Mouse (Mus musculus): Measurements from ENCODE around the gene Phlpp1. TPM values are rescaled to one million over a fixed set of nuclear protein-coding genes. Genes with fewer than 3 reads are reported as not detected.
A peak's percentile ranks its signal among the peaks of the same experiment; 100 is the strongest.

Phlpp1 gene
- polyA plus RNA-seq, 1 experiment from 2014 or later, result 5.5 TPM

GRCm38 (mm10) chr1:106188756-106189155 is 17.2 kb downstream of the Phlpp1 start:
- no peaks in the 10 kb centered on the region for H3K9me3 ChIP-seq
- H3K36me3 ChIP-seq (replicated peaks), result no peaks in the 10 kb centered on the region
- no peaks in the 10 kb centered on the region for H3K27me3 ChIP-seq (ENCODE audit: poor library complexity, severe bottlenecking)
- H3K27ac ChIP-seq, result no peak overlapping the region
- no peak for DNase-seq (ENCODE audit: extremely low spot score, low spot score)
- 95% methylated on average over 3 of the region's 3 CpGs for WGBS
- H3K4me3 ChIP-seq, result no peak overlapping the region
- peaks cover 46% of the 10 kb centered on the region for H3K4me1 ChIP-seq

- peaks cover 51% of the 10 kb centered on the region for H3K4me1 ChIP-seq
- H3K36me3 ChIP-seq (replicated peaks), result no peaks in the 10 kb centered on the region
- H3K4me3 ChIP-seq, result no peak overlapping the region
- H3K9me3 ChIP-seq, result no peaks in the 10 kb centered on the region
- H3K27me3 ChIP-seq (ENCODE audit: poor library complexity, severe bottlenecking), result no peaks in the 10 kb centered on the region
- WGBS, result 89% methylated on average over 5 of the region's 5 CpGs
- no peak for DNase-seq (ENCODE audit: extremely low spot score, low spot score)
- H3K27ac ChIP-seq, result no peak overlapping the region
Measured at GRCm38 (mm10) chr1:106189311-106189710, 17.8 kb downstream of the Phlpp1 start.

- Histone ChIP-seq H3K27ac (no peak overlapping the region), H3K27me3 (ENCODE audit: poor library complexity, severe bottlenecking) (no peaks in the 10 kb centered on the region), H3K4me3 (no peak overlapping the region), H3K4me1 (peaks cover 43% of the 10 kb centered on the region), H3K9me3 (no peaks in the 10 kb centered on the region), H3K36me3 (replicated peaks) (no peaks in the 10 kb centered on the region)
- 77% methylated on average over 3 of the region's 3 CpGs for WGBS
- no peak for DNase-seq (ENCODE audit: extremely low spot score, low spot score)
Measured at GRCm38 (mm10) chr1:106190695-106191094, 19.1 kb downstream of the Phlpp1 start.

GRCm38 (mm10) chr1:106191885-106192284 is 20.3 kb downstream of the Phlpp1 start:
- no peaks in the 10 kb centered on the region for H3K27me3 ChIP-seq (ENCODE audit: poor library complexity, severe bottlenecking)
- H3K27ac ChIP-seq, result no peak overlapping the region
- H3K9me3 ChIP-seq, result no peaks in the 10 kb centered on the region
- DNase-seq (ENCODE audit: extremely low spot score, low spot score), result no peak
- H3K36me3 ChIP-seq (replicated peaks), result no peaks in the 10 kb centered on the region
- 51% methylated on average over 8 of the region's 8 CpGs for WGBS
- H3K4me3 ChIP-seq, result no peak overlapping the region
- peaks cover 42% of the 10 kb centered on the region for H3K4me1 ChIP-seq

- Histone ChIP-seq H3K4me1 (peaks cover 53% of the 10 kb centered on the region), H3K9me3 (no peaks in the 10 kb centered on the region), H3K27ac (peak overlapping the region; percentile 30; the same call in 1 of the 2 replicates), H3K4me3 (no peak overlapping the region), H3K27me3 (ENCODE audit: poor library complexity, severe bottlenecking) (no peaks in the 10 kb centered on the region), H3K36me3 (replicated peaks) (no peaks in the 10 kb centered on the region)
- 81% methylated on average over 8 of the region's 8 CpGs for WGBS
- no peak for DNase-seq (ENCODE audit: extremely low spot score, low spot score)
Measured at GRCm38 (mm10) chr1:106192864-106193470, 21.4 kb downstream of the Phlpp1 start.

DNA sequence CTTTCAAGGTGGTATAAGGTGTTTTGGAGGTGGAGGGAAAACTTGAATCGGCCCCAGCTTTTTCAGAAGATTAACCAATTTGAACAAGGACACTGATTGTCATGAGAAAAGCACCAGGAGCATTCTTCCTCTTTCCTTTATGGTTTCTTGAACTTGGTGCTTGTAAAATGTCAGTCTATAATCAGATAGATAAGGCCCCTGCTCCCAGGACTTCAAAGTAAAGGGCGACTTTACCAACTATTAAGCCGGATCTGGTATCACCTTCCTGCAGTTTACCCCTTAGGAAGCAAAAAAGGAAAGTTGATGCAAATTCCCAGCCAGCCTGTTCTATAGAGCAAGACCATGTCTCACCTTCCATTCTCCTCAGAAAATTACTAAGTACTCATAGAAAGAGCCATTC is 21.9 kb downstream of the Phlpp1 start:
- Histone ChIP-seq H3K27me3 (ENCODE audit: poor library complexity, severe bottlenecking) (no peaks in the 10 kb centered on the region), H3K4me1 (peaks cover 58% of the 10 kb centered on the region), H3K27ac (no peak overlapping the region), H3K4me3 (no peak overlapping the region), H3K36me3 (replicated peaks) (no peaks in the 10 kb centered on the region), H3K9me3 (no peaks in the 10 kb centered on the region)
- 79% methylated on average over 3 of the region's 3 CpGs for WGBS
- DNase-seq (ENCODE audit: extremely low spot score, low spot score), result no peak

DNA sequence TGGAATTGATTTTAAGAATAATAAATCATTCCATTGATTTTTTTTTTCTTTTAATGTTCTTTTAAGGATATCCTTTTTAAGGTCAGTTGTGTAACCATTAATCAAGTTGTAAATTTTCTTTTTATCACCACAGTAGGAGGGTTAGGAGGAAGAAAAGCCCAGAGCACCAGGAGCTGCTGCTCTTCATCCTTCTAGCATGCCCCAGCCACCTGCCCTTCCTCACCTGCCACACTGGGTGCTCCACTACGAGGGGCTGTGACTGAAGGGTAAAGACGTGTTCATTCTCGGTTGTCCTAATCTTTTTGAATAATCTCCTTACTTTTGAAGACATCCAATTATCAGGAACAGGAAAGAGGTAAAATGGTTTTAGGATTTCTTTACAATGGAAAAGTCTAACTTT is 22.7 kb downstream of the Phlpp1 start:
- Histone ChIP-seq H3K4me1 (peaks cover 66% of the 10 kb centered on the region), H3K36me3 (replicated peaks) (no peaks in the 10 kb centered on the region), H3K9me3 (no peaks in the 10 kb centered on the region), H3K4me3 (no peak overlapping the region), H3K27ac (no peak overlapping the region), H3K27me3 (ENCODE audit: poor library complexity, severe bottlenecking) (no peaks in the 10 kb centered on the region)
- 72% methylated on average over 3 of the region's 3 CpGs for WGBS
- no peak for DNase-seq (ENCODE audit: extremely low spot score, low spot score)

- Histone ChIP-seq H3K4me1 (peaks cover 87% of the 10 kb centered on the region), H3K27ac (peak overlapping the region; percentile 89)
- 72% methylated on average over 5 of the region's 5 CpGs for WGBS
Measured at GRCm38 (mm10) chr1:106197991-106198390, 26.4 kb downstream of the Phlpp1 start.

GRCm38 (mm10) chr1:106199109-106199508 is 27.6 kb downstream of the Phlpp1 start:
- no peak for DNase-seq (ENCODE audit: extremely low spot score, low spot score)
- Histone ChIP-seq H3K36me3 (replicated peaks) (no peaks in the 10 kb centered on the region), H3K4me1 (peaks cover 87% of the 10 kb centered on the region), H3K4me3 (no peak overlapping the region), H3K27me3 (ENCODE audit: poor library complexity, severe bottlenecking) (no peaks in the 10 kb centered on the region), H3K27ac (peak overlapping the region; percentile 89), H3K9me3 (no peaks in the 10 kb centered on the region)
- WGBS, result 69% methylated on average over 4 of the region's 4 CpGs

More at GRCm38 (mm10) chr1:106197991-106198390, 26.4 kb downstream of the Phlpp1 start:
- Histone ChIP-seq H3K4me3 (no peak overlapping the region), H3K9me3 (no peaks in the 10 kb centered on the region), H3K36me3 (replicated peaks) (no peaks in the 10 kb centered on the region), H3K27me3 (ENCODE audit: poor library complexity, severe bottlenecking) (no peaks in the 10 kb centered on the region)
- DNase-seq (ENCODE audit: extremely low spot score, low spot score), result no peak

DNA sequence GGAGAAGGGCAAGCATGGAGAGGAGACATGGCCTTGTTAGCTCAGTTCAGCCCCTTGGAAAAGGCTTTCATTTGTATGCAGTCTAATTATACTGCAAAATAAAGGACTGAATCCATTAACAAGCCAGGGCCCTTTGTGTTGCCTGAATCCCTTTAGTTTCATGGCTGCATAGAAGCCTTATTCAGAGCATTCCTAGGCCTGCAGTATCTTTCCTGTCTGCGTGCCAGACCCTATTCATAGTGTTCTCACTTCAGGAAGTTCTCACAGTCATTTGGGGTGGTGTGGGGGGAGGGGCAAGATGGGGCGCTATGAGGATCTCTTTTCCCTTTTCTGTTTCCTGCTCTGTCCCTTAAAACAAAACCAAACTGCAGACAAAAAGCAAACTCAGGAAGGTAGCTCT is 28.1 kb downstream of the Phlpp1 start:
- peak overlapping the region; percentile 89 for H3K27ac ChIP-seq
- no peaks in the 10 kb centered on the region for H3K36me3 ChIP-seq (replicated peaks)
- 5% methylated on average over 2 of the region's 2 CpGs for WGBS
- H3K27me3 ChIP-seq (ENCODE audit: poor library complexity, severe bottlenecking), result no peaks in the 10 kb centered on the region
- no peaks in the 10 kb centered on the region for H3K9me3 ChIP-seq
- H3K4me1 ChIP-seq, result peaks cover 87% of the 10 kb centered on the region
- H3K4me3 ChIP-seq, result peak overlapping the region; percentile 24
- DNase-seq (ENCODE audit: extremely low spot score, low spot score), result peak; percentile 63

DNA sequence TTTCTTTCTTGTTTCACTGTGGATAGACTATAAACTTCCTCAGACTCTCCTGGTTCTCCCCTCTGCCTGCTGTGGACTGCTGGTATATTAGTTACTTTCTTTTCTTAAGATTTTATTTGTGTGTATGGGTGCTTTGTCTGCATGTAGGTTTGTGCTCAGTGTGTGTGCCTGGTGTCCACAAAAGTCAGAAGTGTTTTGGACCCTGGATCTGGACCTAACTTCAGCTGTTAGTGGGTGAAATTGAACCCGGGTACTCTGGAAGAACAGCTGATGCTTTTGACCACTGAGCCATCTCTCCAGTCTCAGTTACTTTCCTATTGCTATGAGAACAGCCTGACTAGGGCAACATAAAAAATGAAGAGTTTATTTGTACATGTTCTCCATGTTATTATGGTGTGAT is 29.5 kb downstream of the Phlpp1 start:
- Histone ChIP-seq H3K27ac (peak overlapping the region; percentile 89), H3K9me3 (no peaks in the 10 kb centered on the region), H3K27me3 (ENCODE audit: poor library complexity, severe bottlenecking) (no peaks in the 10 kb centered on the region), H3K4me1 (peaks cover 92% of the 10 kb centered on the region), H3K4me3 (no peak overlapping the region), H3K36me3 (replicated peaks) (no peaks in the 10 kb centered on the region)
- WGBS, result 91% methylated on average over 1 of the region's 1 CpGs
- no peak for DNase-seq (ENCODE audit: extremely low spot score, low spot score)

DNA sequence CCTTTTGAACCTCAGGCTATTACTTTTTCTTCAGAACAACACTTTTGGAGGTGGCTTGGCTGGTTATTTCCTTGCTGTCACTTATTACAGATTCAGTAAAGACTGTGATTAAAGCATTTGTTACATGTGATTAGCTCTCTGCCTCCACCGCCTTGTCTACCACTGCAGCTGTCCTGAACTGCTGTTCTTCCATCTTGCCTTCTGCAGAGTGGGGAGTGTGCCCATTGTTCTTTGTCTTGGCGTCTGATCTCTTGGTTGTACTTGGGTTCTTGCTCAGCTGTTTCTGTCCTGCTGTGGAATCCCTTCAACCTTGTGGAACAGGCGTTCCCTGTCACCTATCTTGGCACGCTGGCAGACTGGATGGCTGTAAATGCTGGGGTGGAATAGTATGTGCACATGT is 30.4 kb downstream of the Phlpp1 start:
- no peak for DNase-seq (ENCODE audit: extremely low spot score, low spot score)
- Histone ChIP-seq H3K36me3 (replicated peaks) (no peaks in the 10 kb centered on the region), H3K9me3 (no peaks in the 10 kb centered on the region), H3K4me3 (no peak overlapping the region), H3K4me1 (peaks cover 84% of the 10 kb centered on the region), H3K27me3 (ENCODE audit: poor library complexity, severe bottlenecking) (no peaks in the 10 kb centered on the region), H3K27ac (peak overlapping the region; percentile 89)
- 69% methylated on average over 4 of the region's 4 CpGs for WGBS

GRCm38 (mm10) chr1:106203942-106204341 is 32.4 kb downstream of the Phlpp1 start:
- no peak for DNase-seq (ENCODE audit: extremely low spot score, low spot score)
- Histone ChIP-seq H3K4me3 (no peak overlapping the region), H3K27me3 (ENCODE audit: poor library complexity, severe bottlenecking) (no peaks in the 10 kb centered on the region), H3K4me1 (peaks cover 77% of the 10 kb centered on the region), H3K36me3 (replicated peaks) (no peaks in the 10 kb centered on the region; the same call in 1 of the 2 replicates), H3K27ac (no peak overlapping the region; the same call in 1 of the 2 replicates), H3K9me3 (no peaks in the 10 kb centered on the region)
- WGBS, result 80% methylated on average over 3 of the region's 3 CpGs

All from forebrain, embryonic 10.5 days (tissue).